Mouse (Mus musculus) small intestine, adult 2 months (tissue): ENCODE measurements around the gene Zeb2.

Experiments
- CTCF ChIP-seq: fragments of 200-500 bp; IDR thresholded peaks from 2 replicates; pipeline ENCODE4 v1.5.1; 2012; ENCODE audit warnings: low read depth, mild to moderate bottlenecking, control low read depth, inconsistent platforms, low read length, moderate library complexity, mixed read lengths; ENCODE audit not compliant: insufficient replicate concordance, insufficient read length; ENCODE audit errors: extremely low read depth
- POLR2A ChIP-seq: fragments of 200-500 bp; IDR thresholded peaks from 2 replicates; pipeline ENCODE4 v1.6.1; 2012; ENCODE audit warnings: low read depth, mild to moderate bottlenecking, control low read depth, inconsistent platforms, low read length, moderate library complexity

GRCm38 (mm10) chr2:45087208-45087607 is 30.0 kb downstream of the Zeb2 start:
- TF ChIP-seq POLR2A: no peak
- TF ChIP-seq CTCF: no peak
